In genomic region chr5:123683377-123684220, GRCm38 (mm10) we compare ENCODE assay signal across 8 mouse cellular contexts. TPM values are rescaled to one million over a fixed set of nuclear protein-coding genes. Genes with fewer than 3 reads are reported as not detected.
DNase-seq lines count a peak whose midpoint lies in the region; ATAC-seq and TF ChIP-seq lines count a peak whose summit lies in the region.

No protein-coding gene starts in this region.

- DNase-seq in adrenal gland, postnatal 25 days, result peak; percentile 55
- peak; percentile 58 for DNase-seq in embryonic facial prominence, embryonic 11.5 days (ENCODE audit: low spot score)
- DNase-seq in heart, adult 9 months (ENCODE audit: low spot score in 2 of 2), result peak; percentile 49 to 53
- DNase-seq in lung, adult 2 months, result peak; percentile 79
- peak; percentile 52 for DNase-seq in thymus, postnatal 0 days (ENCODE audit: low spot score)

- WGBS in embryonic facial prominence, embryonic 11.5 days, result under 1% methylated on average over 86 of the region's 92 CpGs
- WGBS in kidney, embryonic 14.5 days, result under 1% methylated on average over 78 of the region's 92 CpGs
- WGBS in lung, adult 2 months, result under 1% methylated on average over 86 of the region's 92 CpGs
- WGBS in neural tube, embryonic 15.5 days, result under 1% methylated on average over 78 of the region's 92 CpGs

- peak overlapping the region; percentile 96 for H3K4me3 ChIP-seq in embryonic facial prominence, embryonic 11.5 days (ENCODE audit: low read depth, low read length)
- H3K4me3 ChIP-seq in kidney, embryonic 14.5 days (ENCODE audit: low read length), result peak overlapping the region; percentile 72
- H3K4me3 ChIP-seq in lung, adult 2 months (replicated peaks; ENCODE audit: extremely low read depth, low read depth, low read length), result peak overlapping the region; percentile 94
- H3K4me3 ChIP-seq in neural tube, embryonic 15.5 days (replicated peaks), result peak overlapping the region; percentile 94

- TF ChIP-seq CTCF in lung, adult 2 months (IDR thresholded peaks at IDR 0.05; ENCODE audit: insufficient read depth, low read length), result no peak

- TF ChIP-seq POLR2A in lung, adult 2 months (IDR thresholded peaks at IDR 0.05; ENCODE audit: borderline replicate concordance, extremely low read depth, low read depth, low read length), result no peak

- ATAC-seq in CD4-positive, CD25-positive, alpha-beta regulatory T cell, adult 4 months, result peak; percentile 56
- ATAC-seq in embryonic facial prominence, embryonic 11.5 days (replicated peaks; ENCODE audit: insufficient number of reproducible peaks, low FRiP score, low TSS enrichment, low read depth), result peak; percentile 40
- peak; percentile 72 for ATAC-seq in kidney, embryonic 14.5 days (ENCODE audit: low FRiP score, low TSS enrichment)
- ATAC-seq in neural tube, embryonic 15.5 days (ENCODE audit: low FRiP score), result peak; percentile 78

- peak overlapping the region; percentile 65 for H3K4me2 ChIP-seq in embryonic facial prominence, embryonic 11.5 days (ENCODE audit: low read depth, low read length)
- H3K4me2 ChIP-seq in kidney, embryonic 14.5 days (replicated peaks; ENCODE audit: low read depth, low read length), result peak overlapping the region; percentile 95
- peak overlapping the region; percentile 82 for H3K4me2 ChIP-seq in neural tube, embryonic 15.5 days

- H3K36me3 ChIP-seq in embryonic facial prominence, embryonic 11.5 days (replicated peaks; ENCODE audit: control insufficient read depth, insufficient read depth, low read depth, low read length), result no peaks in the 10 kb centered on the region
- no peaks in the 10 kb centered on the region for H3K36me3 ChIP-seq in kidney, embryonic 14.5 days (ENCODE audit: control insufficient read depth, insufficient read depth, low read length)
- H3K36me3 ChIP-seq in neural tube, embryonic 15.5 days, result no peaks in the 10 kb centered on the region

- peak overlapping the region; percentile 99 for H3K9ac ChIP-seq in embryonic facial prominence, embryonic 11.5 days (replicated peaks; ENCODE audit: low read length)
- peak overlapping the region; percentile 96 for H3K9ac ChIP-seq in kidney, embryonic 14.5 days (ENCODE audit: low read depth, low read length)
- H3K9ac ChIP-seq in neural tube, embryonic 15.5 days (replicated peaks), result peak overlapping the region; percentile 98

- no peaks in the 10 kb centered on the region for H3K27me3 ChIP-seq in embryonic facial prominence, embryonic 11.5 days (ENCODE audit: control insufficient read depth, insufficient read depth, low read length)
- H3K27me3 ChIP-seq in kidney, embryonic 14.5 days (ENCODE audit: control insufficient read depth, insufficient read depth, low read length), result no peaks in the 10 kb centered on the region
- no peaks in the 10 kb centered on the region for H3K27me3 ChIP-seq in neural tube, embryonic 15.5 days (replicated peaks)

- no peaks in the 10 kb centered on the region for H3K4me1 ChIP-seq in embryonic facial prominence, embryonic 11.5 days (ENCODE audit: control insufficient read depth, insufficient read depth, low read length)
- H3K4me1 ChIP-seq in kidney, embryonic 14.5 days (ENCODE audit: control insufficient read depth, insufficient read depth, low read length), result peaks cover 13% of the 10 kb centered on the region
- peaks cover 15% of the 10 kb centered on the region for H3K4me1 ChIP-seq in lung, adult 2 months (ENCODE audit: control insufficient read depth, insufficient read depth, low read length)
- H3K4me1 ChIP-seq in neural tube, embryonic 15.5 days, result peaks cover 44% of the 10 kb centered on the region

- peak overlapping the region; percentile 92 for H3K27ac ChIP-seq in embryonic facial prominence, embryonic 11.5 days (replicated peaks; ENCODE audit: low read depth, low read length)
- H3K27ac ChIP-seq in kidney, embryonic 14.5 days (ENCODE audit: low read depth, low read length), result peak overlapping the region; percentile 81
- H3K27ac ChIP-seq in neural tube, embryonic 15.5 days (replicated peaks), result peak overlapping the region; percentile 99

- H3K9me3 ChIP-seq in embryonic facial prominence, embryonic 11.5 days (replicated peaks; ENCODE audit: control insufficient read depth, low read length), result no peaks in the 10 kb centered on the region
- H3K9me3 ChIP-seq in kidney, embryonic 14.5 days (ENCODE audit: control insufficient read depth, low read length), result no peaks in the 10 kb centered on the region
- no peaks in the 10 kb centered on the region for H3K9me3 ChIP-seq in neural tube, embryonic 15.5 days (replicated peaks)

RNA-seq across cellular contexts. Expression of gene Clip1, which starts 0.8 kb away (rescaled TPM):
- 10 to 100 TPM; 48.4 to 51.4 TPM for polyA plus RNA-seq in CD4-positive, CD25-positive, alpha-beta regulatory T cell, adult 4 months (2017; shearing (Covaris generic))
- 87.4 and 103 TPM in 2 replicates for total RNA-seq in adrenal gland, postnatal 25 days (2021)
- 34.2 and 37.3 TPM in 2 replicates for polyA plus RNA-seq in embryonic facial prominence, embryonic 11.5 days (2014; fragmentation: Nextera tagmentation; extraction: Ambion mirVana)
- 20.7 and 32.6 TPM in 2 replicates for polyA plus RNA-seq in kidney, embryonic 14.5 days (2014; fragmentation: Nextera tagmentation; extraction: Ambion mirVana)
- polyA plus RNA-seq in lung, adult 2 months (2012; rRNA removed), result 30.3 and 49.8 TPM in 2 replicates
- 72.1 and 81.1 TPM in 2 replicates for polyA plus RNA-seq in neural tube, embryonic 15.5 days (2015; fragmentation: Nextera tagmentation; extraction: Ambion mirVana)
- polyA plus RNA-seq in thymus, postnatal 0 days (2015; fragmentation: Nextera tagmentation; extraction: Ambion mirVana), result 30.6 and 33.7 TPM in 2 replicates

RNA-seq across cellular contexts. Expression of gene Zcchc8, which starts 37.3 kb away (rescaled TPM):
- polyA plus RNA-seq in CD4-positive, CD25-positive, alpha-beta regulatory T cell, adult 4 months (2017; shearing (Covaris generic)), result 10 to 100 TPM; 55.3 to 67.5 TPM
- 52.9 and 57.5 TPM in 2 replicates for total RNA-seq in adrenal gland, postnatal 25 days (2021)
- 70.3 and 80.5 TPM in 2 replicates for polyA plus RNA-seq in embryonic facial prominence, embryonic 11.5 days (2014; fragmentation: Nextera tagmentation; extraction: Ambion mirVana)
- 75.3 and 101 TPM in 2 replicates for polyA plus RNA-seq in kidney, embryonic 14.5 days (2014; fragmentation: Nextera tagmentation; extraction: Ambion mirVana)
- 26.8 and 29.5 TPM in 2 replicates for polyA plus RNA-seq in lung, adult 2 months (2012; rRNA removed)
- polyA plus RNA-seq in neural tube, embryonic 15.5 days (2015; fragmentation: Nextera tagmentation; extraction: Ambion mirVana), result 57.0 and 65.8 TPM in 2 replicates
- polyA plus RNA-seq in thymus, postnatal 0 days (2015; fragmentation: Nextera tagmentation; extraction: Ambion mirVana), result 83.8 and 86.3 TPM in 2 replicates

Comparison
In these comparisons a context has a peak if more than half of its experiments do, and no peak if none do; other contexts are left out.
1. Peak in every context shown above with its lines: DNase-seq, ATAC-seq, H3K4me3 ChIP-seq and H3K27ac ChIP-seq.